Mouse (Mus musculus) G1E (cell line): ENCODE data around the gene Nmnat1. TPM values are rescaled to one million over a fixed set of nuclear protein-coding genes. Genes with fewer than 3 reads are reported as not detected.
A peak's percentile ranks its signal among the peaks of the same experiment; 100 is the strongest.
"Not testable (repeated sequence)": the region's sequence is repeated elsewhere in the genome, so short reads cannot be mapped to it uniquely, and the experiment has no call there.

Source experiments
- ATAC-seq: 2 replicates; pipeline ENCODE4 v1.8.0; 2016; ENCODE audit warnings: mild to moderate bottlenecking; ENCODE audit not compliant: insufficient number of reproducible peaks, poor library complexity, low FRiP score, severe bottlenecking; ENCODE audit errors: extremely low read depth
- DNase-seq: peaks from one replicate; pipeline ENCODE4 v3.0.0; 2012; ENCODE audit warnings: low spot score
- H3K27me3 ChIP-seq: 2 replicates; pipeline ENCODE4 v1.6.1; 2012; ENCODE audit warnings: mild to moderate bottlenecking, low read length, inconsistent platforms; ENCODE audit not compliant: insufficient read depth
- H3K36me3 ChIP-seq: replicated peaks from 2 replicates; pipeline ENCODE3; 2012; ENCODE audit warnings: mild to moderate bottlenecking, inconsistent platforms
- H3K4me1 ChIP-seq: 2 replicates; pipeline ENCODE4 v1.6.1; 2012; ENCODE audit warnings: low read depth, low read length, inconsistent platforms, mixed read lengths; ENCODE audit not compliant: insufficient read depth
- H3K4me3 ChIP-seq: 2 replicates; pipeline ENCODE4 v1.5.1; 2012; ENCODE audit warnings: low read depth, mild to moderate bottlenecking, inconsistent platforms, low read length, moderate library complexity, mixed read lengths
- H3K9me3 ChIP-seq: replicated peaks from 2 replicates; pipeline ENCODE4 v1.6.1; 2012; ENCODE audit warnings: inconsistent platforms
- CTCF ChIP-seq: IDR thresholded peaks from 2 replicates; pipeline ENCODE4 v1.5.1; 2012; ENCODE audit warnings: low read depth, low read length, inconsistent platforms, mixed read lengths
- GATA1 ChIP-seq: IDR thresholded peaks from 2 replicates; pipeline ENCODE4 v1.6.1; 2012; ENCODE audit warnings: borderline replicate concordance, low read length, inconsistent platforms, mixed read lengths
- GATA2 ChIP-seq: IDR thresholded peaks from 2 replicates; pipeline ENCODE4 v1.6.1; 2012; ENCODE audit warnings: low read depth, low read length, inconsistent platforms, borderline replicate concordance
- POLR2AphosphoS5 ChIP-seq: IDR thresholded peaks from 2 replicates; pipeline ENCODE4 v1.6.1; 2012; ENCODE audit warnings: low read depth, low read length, inconsistent platforms; ENCODE audit not compliant: insufficient replicate concordance
- TAL1 ChIP-seq: conservative IDR thresholded peaks from 2 replicates; pipeline ENCODE4 v1.6.1; 2012; ENCODE audit warnings: low read depth, low read length, inconsistent platforms, mixed read lengths
- polyA plus RNA-seq: library from polyadenylated mRNA; stranded (reverse); fragments of >175 nt; gene quantifications from 2 replicates; pipeline ENCODE4 v1.2.3, GENCODE M21; 2012
- total RNA-seq, 2 experiments: library from RNA; stranded (forward) in 1 of 2; stranded (reverse) in 1 of 2; fragments of 200-1000 nt in 1 of 2; fragments of >200 nt in 1 of 2; fragmentation: Nextera tagmentation in 1 of 2; gene quantifications; 2 replicates each; pipeline ENCODE4 v1.2.3; 2014 to 2017

The Nmnat1 gene
- total and polyA plus RNA-seq, 3 experiments: 2.0 to 10.8 (median 10.5) TPM

GRCm38 (mm10) chr4:149450636-149451035, 34.4 kb downstream of the Nmnat1 start:
- TF ChIP-seq GATA2 (no peak), GATA1 (no peak), TAL1 (no peak), CTCF (no peak), POLR2AphosphoS5 (no peak)
- H3K9me3 ChIP-seq: 0 out of 2 replicates have a peak, but pooled peaks cover 2% of the 10 kb centered on the region
- H3K36me3 ChIP-seq: no peaks in the 10 kb centered on the region
- ATAC-seq (no peak), DNase-seq (no peak)
- H3K4me3 ChIP-seq: no peak overlapping the region
- peaks cover 11% of the 10 kb centered on the region for H3K4me1 ChIP-seq
- H3K27me3 ChIP-seq: peaks cover 14% of the 10 kb centered on the region

- DNase-seq (no peak), ATAC-seq (no peak)
- H3K4me3 ChIP-seq: no peak overlapping the region
- no peaks in the 10 kb centered on the region for H3K9me3 ChIP-seq
- H3K36me3 ChIP-seq: no peaks in the 10 kb centered on the region
- peaks cover 37% of the 10 kb centered on the region for H3K4me1 ChIP-seq
- no peaks in the 10 kb centered on the region for H3K27me3 ChIP-seq
- no peak for TF ChIP-seq TAL1
- TF ChIP-seq GATA1: no peak
- no peak for TF ChIP-seq GATA2
- TF ChIP-seq POLR2AphosphoS5: no peak
- no peak for TF ChIP-seq CTCF
These were observed 38.7 kb downstream of the Nmnat1 start for GRCm38 (mm10) chr4:149446309-149446708.

GRCm38 (mm10) chr4:149445868-149446267, 39.1 kb downstream of the Nmnat1 start:
- Histone ChIP-seq H3K4me1 (peaks cover 40% of the 10 kb centered on the region), H3K4me3 (peak overlapping the region; percentile 6; the same call in 1 of the 2 replicates), H3K27me3 (no peaks in the 10 kb centered on the region), H3K36me3 (no peaks in the 10 kb centered on the region), H3K9me3 (no peaks in the 10 kb centered on the region)
- ATAC-seq (no peak), DNase-seq (no peak)
- TF ChIP-seq GATA2: no peak
- TF ChIP-seq CTCF: no peak
- no peak for TF ChIP-seq POLR2AphosphoS5

GRCm38 (mm10) chr4:149444964-149445701, 39.9 kb downstream of the Nmnat1 start:
- no peak for TF ChIP-seq GATA2
- peak; percentile 41 for TF ChIP-seq CTCF
- H3K36me3 ChIP-seq: no peaks in the 10 kb centered on the region
- ATAC-seq (peak; percentile 88), DNase-seq (peak; percentile 86)
- no peaks in the 10 kb centered on the region for H3K27me3 ChIP-seq
- no peaks in the 10 kb centered on the region for H3K9me3 ChIP-seq
- peaks cover 48% of the 10 kb centered on the region for H3K4me1 ChIP-seq
- peak overlapping the region; percentile 69 for H3K4me3 ChIP-seq

GRCm38 (mm10) chr4:149444465-149444864, 40.5 kb downstream of the Nmnat1 start:
- H3K4me1 ChIP-seq: peaks cover 54% of the 10 kb centered on the region
- DNase-seq (no peak), ATAC-seq (no peak)
- H3K9me3 ChIP-seq: no peaks in the 10 kb centered on the region
- no peak for TF ChIP-seq TAL1
- no peak for TF ChIP-seq GATA1
- TF ChIP-seq CTCF: no peak
- no peak for TF ChIP-seq GATA2
- TF ChIP-seq POLR2AphosphoS5: no peak
- H3K27me3 ChIP-seq: no peaks in the 10 kb centered on the region
- H3K4me3 ChIP-seq: no peak overlapping the region
- no peaks in the 10 kb centered on the region for H3K36me3 ChIP-seq

GRCm38 (mm10) chr4:149442436-149442835, 42.6 kb downstream of the Nmnat1 start:
- Histone ChIP-seq H3K36me3 (no peaks in the 10 kb centered on the region), H3K4me3 (no peak overlapping the region), H3K9me3 (no peaks in the 10 kb centered on the region), H3K27me3 (no peaks in the 10 kb centered on the region), H3K4me1 (peaks cover 59% of the 10 kb centered on the region)
- DNase-seq (no peak), ATAC-seq (no peak)
- TF ChIP-seq GATA1 (no peak), GATA2 (no peak), TAL1 (no peak), CTCF (no peak), POLR2AphosphoS5 (no peak)

- Histone ChIP-seq H3K4me3 (no peak overlapping the region; the same call in 1 of the 2 replicates), H3K36me3 (no peaks in the 10 kb centered on the region), H3K4me1 (peaks cover 50% of the 10 kb centered on the region), H3K27me3 (no peaks in the 10 kb centered on the region), H3K9me3 (no peaks in the 10 kb centered on the region)
- DNase-seq (peak; percentile 30), ATAC-seq (peak; percentile 61)
- TF ChIP-seq GATA1 (no peak), CTCF (no peak), GATA2 (no peak), TAL1 (no peak), POLR2AphosphoS5 (no peak)
These were observed 44.4 kb downstream of the Nmnat1 start for GRCm38 (mm10) chr4:149440576-149440975.

- not testable (repeated sequence) for H3K9me3 ChIP-seq, H3K4me3 ChIP-seq, DNase-seq, H3K27me3 ChIP-seq, ATAC-seq, H3K36me3 ChIP-seq
- peaks cover 31% of the 10 kb centered on the region for H3K4me1 ChIP-seq
These were observed 53.1 kb downstream of the Nmnat1 start for GRCm38 (mm10) chr4:149431887-149432286.
